Mouse (Mus musculus) liver, embryonic 15.5 days (tissue): ENCODE measurements around the gene Tgif2. TPM values are rescaled to one million over a fixed set of nuclear protein-coding genes. Genes with fewer than 3 reads are reported as not detected.

Experiments used
- ATAC-seq: fragments of 200-750 bp; cut with Nextera tagmentation; 2 replicates; pipeline ENCODE4 v1.8.0; 2017; ENCODE audit warnings: moderate number of reproducible peaks, mild to moderate bottlenecking, moderate library complexity; ENCODE audit not compliant: insufficient read depth
- H3K27ac ChIP-seq: fragments of 300-500 bp; sonication (generic); replicated peaks from 2 replicates; pipeline ENCODE4 v1.5.1; 2015; ENCODE audit warnings: mild to moderate bottlenecking, inconsistent platforms
- H3K27me3 ChIP-seq: fragments of 300-500 bp; sonication (generic); 2 replicates; pipeline ENCODE4 v1.6.1; 2015; ENCODE audit warnings: mild to moderate bottlenecking, inconsistent platforms
- H3K36me3 ChIP-seq: fragments of 300-500 bp; sonication (generic); replicated peaks from 2 replicates; pipeline ENCODE4 v1.6.1; 2015; ENCODE audit warnings: moderate library complexity, mild to moderate bottlenecking, inconsistent platforms
- H3K4me1 ChIP-seq: fragments of 300-500 bp; sonication (generic); replicated peaks from 2 replicates; pipeline ENCODE4 v1.6.1; 2015; ENCODE audit warnings: inconsistent platforms
- H3K4me2 ChIP-seq: fragments of 300-500 bp; sonication (generic); 2 replicates; pipeline ENCODE4 v1.6.1; 2015; ENCODE audit warnings: moderate library complexity, mild to moderate bottlenecking, inconsistent platforms
- H3K4me3 ChIP-seq: fragments of 300-500 bp; sonication (generic); replicated peaks from 2 replicates; pipeline ENCODE4 v1.5.1; 2015; ENCODE audit warnings: mild to moderate bottlenecking, inconsistent platforms
- H3K9ac ChIP-seq: fragments of 300-500 bp; sonication (generic); 2 replicates; pipeline ENCODE4 v1.6.1; 2015; ENCODE audit warnings: moderate library complexity, mild to moderate bottlenecking, inconsistent platforms
- H3K9me3 ChIP-seq: fragments of 300-500 bp; sonication (generic); replicated peaks from 2 replicates; pipeline ENCODE4 v1.6.1; 2016; ENCODE audit warnings: inconsistent platforms
- WGBS: fragments of 180-500 bp; shearing (Covaris S2); methylation state at CpG from one replicate; pipeline ENCODE4 v1.1.7; 2015; ENCODE audit warnings: mixed read lengths; ENCODE audit not compliant: insufficient replicate concordance; 5-methylcytosine and 5-hydroxymethylcytosine counted together
- polyA plus RNA-seq: library from polyadenylated mRNA; unstranded; fragments of >200 nt; fragmentation: Nextera tagmentation; extraction: Ambion mirVana; gene quantifications from 2 replicates; pipeline ENCODE4 v1.2.1, GENCODE M21; 2015

Tgif2 gene
- polyA plus RNA-seq, 1 experiment from 2014 or later = 6.3 TPM

DNA sequence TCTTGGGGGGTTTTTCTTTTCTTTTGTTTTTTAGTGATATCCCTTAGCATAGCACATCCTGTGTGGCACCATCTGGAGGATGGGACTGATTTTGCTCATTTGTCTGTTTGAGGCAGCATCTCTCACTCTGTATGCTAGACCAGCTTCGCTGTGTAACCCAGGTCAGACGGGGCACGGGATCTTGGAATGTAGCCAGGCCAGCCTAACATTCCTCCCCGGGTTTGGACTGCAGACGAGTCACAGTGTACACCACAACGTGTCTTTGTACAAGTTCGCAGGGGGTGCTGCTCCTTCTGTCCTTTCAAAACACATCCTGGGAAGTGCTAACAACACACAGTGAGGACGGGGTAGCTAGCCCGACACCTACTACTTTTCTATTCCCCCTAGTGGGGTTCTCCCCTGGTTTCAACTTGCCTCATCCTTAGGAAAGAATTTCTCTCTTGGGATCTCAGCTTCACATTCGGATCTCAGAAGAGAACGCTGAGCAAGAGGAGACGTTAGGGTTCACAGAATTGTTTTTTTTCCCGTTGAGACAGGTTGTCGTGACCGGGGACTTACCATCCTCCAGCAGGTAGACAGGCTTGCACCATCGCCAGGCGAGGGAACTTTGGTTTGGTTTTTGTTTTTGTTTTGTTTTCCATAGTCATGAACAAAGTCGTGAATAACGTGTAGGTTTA is 22.4 kb downstream of the Tgif2 start:
- Histone ChIP-seq H3K27ac (peak overlapping the region; percentile 90), H3K4me1 (peaks cover 43% of the 10 kb centered on the region), H3K9ac (peak overlapping the region; percentile 82), H3K9me3 (no peaks in the 10 kb centered on the region), H3K27me3 (no peaks in the 10 kb centered on the region), H3K36me3 (peaks cover 39% of the 10 kb centered on the region), H3K4me2 (peak overlapping the region; percentile 77), H3K4me3 (peak overlapping the region; percentile 100)
- WGBS = under 1% methylated on average over 19 of the region's 19 CpGs
- no peak for ATAC-seq

DNA sequence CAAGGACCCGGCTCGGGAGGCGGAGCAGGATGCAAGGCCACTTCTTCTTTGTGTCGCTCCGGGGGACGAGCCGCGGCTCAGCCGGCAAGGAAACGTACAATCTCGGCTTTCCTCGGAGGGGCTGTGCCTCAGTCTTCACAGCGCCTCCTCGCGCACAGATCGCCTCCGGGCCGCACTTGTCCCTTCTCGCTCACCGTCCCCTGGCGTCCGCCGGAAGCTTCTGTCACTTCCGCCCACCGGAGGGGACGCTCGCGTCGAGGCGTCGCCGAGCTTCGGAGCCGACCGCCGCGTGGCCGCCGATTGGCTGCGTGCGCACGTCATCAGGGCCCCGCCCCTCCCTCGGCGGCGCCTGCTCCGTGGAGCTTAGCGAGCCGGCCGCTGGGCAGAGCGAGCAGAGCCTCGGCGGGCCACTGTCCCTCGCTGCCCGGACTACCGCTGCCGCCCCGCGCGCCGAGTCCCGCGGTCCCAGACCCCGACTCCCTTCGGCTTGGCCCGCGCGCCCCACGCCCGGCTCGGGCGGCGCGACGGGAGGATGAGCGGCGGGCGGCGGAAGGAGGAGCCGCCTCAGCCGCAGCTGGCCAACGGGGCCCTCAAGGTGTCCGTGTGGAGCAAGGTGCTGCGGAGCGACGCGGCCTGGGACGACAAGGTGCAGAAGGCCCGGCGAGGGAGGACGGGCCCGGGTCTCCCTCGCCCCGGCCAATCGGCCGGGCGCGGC is 23.1 kb downstream of the Tgif2 start, which contains the start of gene Rab5if:
TSS of gene Rab5if (plus strand) at position 357 of the 715 bp plus-strand sequence.
- H3K36me3 ChIP-seq = peaks cover 43% of the 10 kb centered on the region
- ATAC-seq = peak; percentile 96
- H3K9me3 ChIP-seq = no peaks in the 10 kb centered on the region
- H3K27me3 ChIP-seq = no peaks in the 10 kb centered on the region
- peak within 1 kb of the TSS; percentile 80 for H3K4me2 ChIP-seq
- peak within 1 kb of the TSS; percentile 100 for H3K9ac ChIP-seq
- H3K4me1 ChIP-seq = peaks cover 38% of the 10 kb centered on the region
- H3K27ac ChIP-seq = peak within 1 kb of the TSS; percentile 93
- under 1% methylated on average over 98 of the region's 98 CpGs for WGBS
- peak within 1 kb of the TSS; percentile 100 for H3K4me3 ChIP-seq

DNA sequence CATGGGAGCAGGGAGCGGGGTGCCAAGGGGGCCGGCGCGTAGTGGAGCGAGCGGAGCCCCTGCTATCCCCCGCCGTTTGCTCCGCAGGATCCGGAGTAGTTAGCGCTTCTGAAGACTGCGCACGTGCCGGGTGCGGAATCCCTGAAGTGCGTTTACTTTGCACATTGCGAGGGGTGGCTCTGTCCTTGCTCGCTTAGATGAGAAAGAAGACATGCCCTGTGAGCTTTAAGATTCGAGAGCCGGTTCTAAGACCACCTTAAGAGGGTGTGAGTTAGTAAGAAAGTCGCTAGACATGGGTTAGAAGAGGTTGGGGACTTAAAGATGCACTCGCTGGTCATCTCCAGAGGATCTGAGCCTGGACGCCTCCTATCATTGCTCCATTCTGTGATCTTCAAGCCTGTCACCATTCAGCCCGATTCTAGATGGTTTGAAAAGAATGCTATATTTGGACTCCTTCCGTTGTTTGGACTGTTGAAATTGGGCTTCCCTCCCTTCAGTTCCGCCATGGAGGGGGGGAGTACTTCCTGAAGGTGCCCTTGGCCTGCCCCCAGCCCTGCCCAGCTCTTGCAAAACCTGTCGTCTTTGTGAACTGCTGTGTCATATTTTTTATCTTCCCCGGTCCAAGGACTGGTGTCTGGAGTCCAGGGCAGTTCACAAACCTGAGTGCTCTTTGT is 23.8 kb downstream of the Tgif2 start:
- Histone ChIP-seq H3K4me2 (peak overlapping the region; percentile 80), H3K27me3 (no peaks in the 10 kb centered on the region), H3K36me3 (peaks cover 43% of the 10 kb centered on the region), H3K9me3 (no peaks in the 10 kb centered on the region), H3K4me3 (peak overlapping the region; percentile 100), H3K27ac (peak overlapping the region; percentile 93), H3K9ac (peak overlapping the region; percentile 100), H3K4me1 (peaks cover 39% of the 10 kb centered on the region)
- under 1% methylated on average over 28 of the region's 28 CpGs for WGBS
- peak; percentile 23 for ATAC-seq

DNA sequence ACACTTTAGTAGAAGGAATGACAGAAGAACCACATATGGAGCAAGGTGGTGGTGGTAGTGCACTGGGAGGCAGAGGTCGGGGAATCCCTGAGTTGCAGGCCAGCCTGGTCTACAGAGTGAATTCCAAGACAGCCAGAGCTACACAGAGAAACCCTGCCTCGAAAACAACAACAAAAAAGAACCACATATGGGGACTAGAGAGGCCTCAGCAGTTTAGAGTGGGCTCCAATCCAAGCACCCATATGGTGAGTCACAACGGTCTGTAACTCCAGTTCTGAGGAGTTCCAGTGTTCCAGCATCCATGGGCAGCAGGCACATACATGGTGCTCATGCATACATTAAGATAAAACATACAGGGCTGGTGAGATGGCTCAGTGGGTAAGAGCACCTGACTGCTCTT is 24.7 kb downstream of the Tgif2 start:
- Histone ChIP-seq H3K27me3 (no peaks in the 10 kb centered on the region), H3K9me3 (no peaks in the 10 kb centered on the region), H3K4me1 (peaks cover 48% of the 10 kb centered on the region), H3K27ac (peak overlapping the region; percentile 93), H3K9ac (peak overlapping the region; percentile 100), H3K36me3 (peaks cover 46% of the 10 kb centered on the region), H3K4me2 (peak overlapping the region; percentile 80), H3K4me3 (peak overlapping the region; percentile 100)
- ATAC-seq = no peak
- 56% methylated on average over 3 of the region's 3 CpGs for WGBS

DNA sequence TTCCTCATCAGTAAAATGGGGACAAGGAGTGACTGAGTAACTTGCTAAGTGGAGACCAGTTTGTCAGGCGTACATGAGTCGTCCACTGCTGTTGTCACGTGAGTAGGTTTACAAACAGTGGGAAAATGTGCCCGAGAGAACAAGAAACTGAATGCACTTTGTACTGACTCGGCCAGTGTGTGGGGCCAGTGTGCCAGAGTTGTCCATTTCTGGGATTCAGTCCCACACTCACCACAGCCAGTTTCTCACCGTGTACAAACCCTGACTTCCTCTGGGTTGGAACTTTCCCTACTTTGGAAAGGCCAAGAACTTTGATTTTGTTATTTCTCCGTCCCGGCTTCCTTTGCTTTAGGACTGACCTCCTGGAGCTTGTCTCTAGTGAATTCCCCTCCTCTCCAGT is 29.2 kb downstream of the Tgif2 start:
- 72% methylated on average over 8 of the region's 8 CpGs for WGBS

DNA sequence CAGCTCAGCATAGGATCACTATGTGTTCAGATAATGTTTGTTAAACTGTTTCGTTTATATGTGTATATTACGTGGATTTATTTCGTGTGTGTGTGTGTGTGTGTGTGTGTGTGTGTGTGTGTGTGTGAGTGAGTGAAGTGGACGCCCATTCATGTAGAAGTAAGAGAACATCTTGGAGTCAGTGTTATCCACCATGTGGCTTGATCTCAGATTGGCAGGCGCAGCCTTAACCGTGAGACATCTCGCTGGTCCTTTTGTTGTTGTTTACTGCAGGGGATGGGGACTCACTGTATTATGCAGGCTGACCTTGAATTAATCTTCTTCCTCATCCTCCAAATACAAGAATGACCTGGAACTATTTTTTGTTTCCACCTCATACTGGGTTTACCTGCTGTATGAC is 29.7 kb downstream of the Tgif2 start:
- peaks cover 57% of the 10 kb centered on the region for H3K4me1 ChIP-seq
- H3K9ac ChIP-seq = no peak overlapping the region
- 80% methylated on average over 7 of the region's 7 CpGs for WGBS

More for the DNA sequence above, 29.2 kb downstream of the Tgif2 start:
- H3K4me3 ChIP-seq = no peak overlapping the region
- peaks cover 57% of the 10 kb centered on the region for H3K4me1 ChIP-seq
- no peak overlapping the region for H3K9ac ChIP-seq
- H3K27ac ChIP-seq = peak overlapping the region; percentile 53; the same call in 1 of the 2 replicates
- H3K36me3 ChIP-seq = peaks cover 91% of the 10 kb centered on the region
- H3K27me3 ChIP-seq = no peaks in the 10 kb centered on the region
- H3K4me2 ChIP-seq = no peak overlapping the region
- H3K9me3 ChIP-seq = no peaks in the 10 kb centered on the region
- no peak for ATAC-seq

DNA sequence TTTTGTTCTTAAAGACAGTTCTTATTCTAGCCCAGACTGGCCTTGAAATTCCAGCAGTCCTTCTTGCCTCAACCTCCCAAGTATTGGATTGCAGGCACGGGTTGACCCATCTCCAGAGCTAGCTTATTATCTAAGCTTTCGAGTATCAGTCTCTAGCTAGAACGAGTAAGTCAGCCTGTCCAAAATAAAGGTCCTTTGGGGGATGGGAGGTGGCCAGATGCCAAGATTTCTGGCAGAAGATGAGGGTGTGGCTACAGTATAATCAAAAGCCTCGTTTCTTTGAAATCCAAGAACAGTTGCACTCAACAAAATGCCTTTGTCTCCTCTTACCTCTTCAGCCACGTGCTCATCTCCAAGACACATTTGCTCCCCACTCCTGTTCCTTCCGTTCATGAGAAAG is 30.7 kb downstream of the Tgif2 start:
- peaks cover 51% of the 10 kb centered on the region for H3K4me1 ChIP-seq
- no peak for ATAC-seq
- H3K27ac ChIP-seq = no peak overlapping the region
- no peak overlapping the region for H3K4me2 ChIP-seq
- no peaks in the 10 kb centered on the region for H3K27me3 ChIP-seq
- WGBS = 41% methylated on average over 6 of the region's 6 CpGs
- no peaks in the 10 kb centered on the region for H3K9me3 ChIP-seq
- H3K9ac ChIP-seq = no peak overlapping the region
- peaks cover 99% of the 10 kb centered on the region for H3K36me3 ChIP-seq
- H3K4me3 ChIP-seq = no peak overlapping the region

More for the DNA sequence above, 29.7 kb downstream of the Tgif2 start:
- Histone ChIP-seq H3K9me3 (no peaks in the 10 kb centered on the region), H3K4me3 (no peak overlapping the region), H3K4me2 (no peak overlapping the region), H3K27ac (0 out of 2 replicates have a peak overlapping the region, but pooled peaks have one; percentile 53), H3K27me3 (no peaks in the 10 kb centered on the region), H3K36me3 (peaks cover 97% of the 10 kb centered on the region)
- no peak for ATAC-seq

DNA sequence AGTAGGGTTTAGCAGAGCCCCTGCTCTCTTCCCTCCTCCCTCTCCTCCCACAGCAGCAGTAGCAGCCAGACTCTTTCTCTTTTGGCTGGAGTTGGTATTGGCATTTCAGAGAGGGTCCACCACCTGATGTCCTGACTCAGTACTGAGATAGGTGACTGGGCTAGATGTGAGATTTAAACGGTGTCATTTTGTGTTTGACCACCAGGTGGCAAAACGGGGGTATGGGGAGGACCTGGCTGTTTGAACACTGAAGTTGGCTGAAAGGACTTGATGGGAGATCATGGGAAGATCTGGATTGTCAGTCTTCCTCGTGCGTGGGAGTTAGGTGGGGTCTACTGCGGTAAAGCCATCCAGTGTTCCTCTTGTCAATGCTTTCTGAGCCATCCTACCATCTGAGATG is 33.8 kb downstream of the Tgif2 start:
- H3K4me3 ChIP-seq = no peak overlapping the region
- no peak overlapping the region for H3K27ac ChIP-seq
- WGBS = 27% methylated on average over 5 of the region's 5 CpGs
- no peak for ATAC-seq
- H3K27me3 ChIP-seq = no peaks in the 10 kb centered on the region
- no peaks in the 10 kb centered on the region for H3K9me3 ChIP-seq
- no peak overlapping the region for H3K4me2 ChIP-seq
- H3K36me3 ChIP-seq = peaks cover 68% of the 10 kb centered on the region
- no peak overlapping the region for H3K9ac ChIP-seq
- peaks cover 40% of the 10 kb centered on the region for H3K4me1 ChIP-seq

DNA sequence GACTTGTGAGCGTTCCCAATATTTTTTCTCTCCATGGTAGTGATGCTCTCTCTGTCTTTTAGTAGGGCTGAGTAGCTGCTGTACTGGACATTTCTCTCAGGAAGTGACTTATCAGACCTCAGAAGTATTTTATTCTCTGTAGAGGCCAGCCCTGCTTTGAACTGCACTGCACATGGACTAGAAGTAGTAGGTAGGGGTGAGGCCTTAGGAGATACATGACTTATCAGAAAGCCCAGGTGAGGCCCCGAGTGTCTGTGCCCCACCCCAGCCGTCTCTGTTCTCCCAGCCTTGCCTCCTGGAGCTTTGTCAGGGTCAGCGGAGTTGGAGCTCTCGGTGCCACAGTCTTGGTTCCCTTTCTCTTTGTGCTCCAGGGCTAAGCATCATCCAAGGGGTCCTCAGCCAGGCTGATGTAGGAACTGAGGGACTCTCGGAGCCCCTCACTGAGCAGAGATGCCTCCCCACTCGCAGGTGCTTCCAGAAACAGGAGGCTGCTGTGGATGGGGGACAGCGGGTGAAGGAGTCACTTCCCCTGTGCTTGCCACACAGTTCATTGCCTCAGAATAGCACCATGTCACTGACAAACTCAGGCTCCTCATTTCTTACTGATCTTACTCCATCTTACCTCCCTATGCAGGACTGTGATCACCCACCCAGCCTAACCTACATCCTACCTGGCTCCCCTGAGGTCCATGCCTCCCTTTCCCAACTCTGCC is 34.4 kb downstream of the Tgif2 start:
- ATAC-seq = no peak
- H3K9ac ChIP-seq = no peak overlapping the region
- no peak overlapping the region for H3K27ac ChIP-seq
- H3K36me3 ChIP-seq = peaks cover 63% of the 10 kb centered on the region
- H3K4me2 ChIP-seq = no peak overlapping the region
- H3K4me1 ChIP-seq = peaks cover 38% of the 10 kb centered on the region
- no peaks in the 10 kb centered on the region for H3K27me3 ChIP-seq
- no peaks in the 10 kb centered on the region for H3K9me3 ChIP-seq
- H3K4me3 ChIP-seq = no peak overlapping the region
- WGBS = 64% methylated on average over 8 of the region's 8 CpGs

DNA sequence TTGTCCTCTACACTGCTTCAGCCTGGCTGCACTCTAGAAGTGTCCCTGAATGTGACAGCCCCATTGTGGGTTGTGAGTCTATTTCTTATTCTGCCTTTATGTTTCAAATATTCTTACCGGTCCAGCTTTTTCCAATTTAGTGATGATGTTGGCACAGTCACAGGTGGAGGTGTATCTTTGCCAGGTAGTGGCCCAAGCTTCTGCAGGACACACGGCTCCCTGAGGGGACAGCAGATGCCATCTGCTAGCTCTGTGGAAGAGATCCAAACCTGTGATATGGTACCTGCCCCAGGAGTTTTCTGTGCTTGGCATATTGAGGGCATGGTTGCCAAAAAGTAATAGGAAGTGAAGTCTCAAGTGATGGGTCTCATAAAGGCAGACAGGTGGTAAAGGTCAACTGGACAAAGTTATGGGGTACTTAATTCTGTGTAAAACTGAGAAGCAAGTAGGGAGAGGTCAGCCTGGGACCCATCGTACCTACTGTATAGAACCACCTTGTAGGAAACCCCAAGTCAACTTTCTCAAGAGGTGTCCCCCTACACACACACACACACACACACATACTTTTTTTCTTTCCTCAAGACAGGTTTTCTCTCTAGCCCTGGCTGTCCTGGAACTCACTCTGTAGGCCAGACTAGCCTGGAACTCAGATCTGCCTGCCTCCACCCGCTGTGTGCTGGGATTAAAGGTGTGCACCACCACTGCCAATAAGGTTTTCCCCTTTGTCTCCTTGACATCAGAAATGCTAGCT is 35.1 kb downstream of the Tgif2 start:
- no peaks in the 10 kb centered on the region for H3K9me3 ChIP-seq
- H3K36me3 ChIP-seq = peaks cover 55% of the 10 kb centered on the region
- WGBS = 83% methylated on average over 4 of the region's 4 CpGs
- H3K9ac ChIP-seq = no peak overlapping the region
- no peak for ATAC-seq
- H3K4me3 ChIP-seq = no peak overlapping the region
- H3K4me2 ChIP-seq = no peak overlapping the region
- 0 out of 2 replicates have a peak overlapping the region, but pooled peaks have one; percentile 9 for H3K27ac ChIP-seq
- no peaks in the 10 kb centered on the region for H3K27me3 ChIP-seq
- peaks cover 38% of the 10 kb centered on the region for H3K4me1 ChIP-seq
